Comparison of ENCODE assay signal across 8 mouse cellular contexts in genomic region chr10:58254635-58255175, GRCm38 (mm10). TPM values are rescaled to one million over a fixed set of nuclear protein-coding genes. Genes with fewer than 3 reads are reported as not detected.
A peak's percentile ranks its signal among the peaks of the same experiment; 100 is the strongest.
DNase-seq lines count a peak whose midpoint lies in the region; ATAC-seq and TF ChIP-seq lines count a peak whose summit lies in the region.

No protein-coding gene starts in this region.

- peak overlapping the region; percentile 69 for H3K4me2 ChIP-seq in heart, embryonic 13.5 days
- peak overlapping the region; percentile 57 for H3K4me2 ChIP-seq in forebrain, embryonic 12.5 days
- peak overlapping the region; percentile 82 for H3K4me2 ChIP-seq in liver, embryonic 12.5 days
- peak overlapping the region; percentile 71 for H3K4me2 ChIP-seq in stomach, postnatal 0 days (replicated peaks; ENCODE audit: low read depth)

- no peaks in the 10 kb centered on the region for H3K9me3 ChIP-seq in heart, embryonic 13.5 days
- no peaks in the 10 kb centered on the region for H3K9me3 ChIP-seq in forebrain, embryonic 12.5 days
- no peaks in the 10 kb centered on the region for H3K9me3 ChIP-seq in liver, embryonic 12.5 days (replicated peaks)
- no peaks in the 10 kb centered on the region for H3K9me3 ChIP-seq in stomach, postnatal 0 days (ENCODE audit: control insufficient read depth, low read length)

- H3K9ac ChIP-seq in heart, embryonic 13.5 days, result peak overlapping the region; percentile 89
- H3K9ac ChIP-seq in forebrain, embryonic 12.5 days, result peak overlapping the region; percentile 75; the same call in 1 of the 2 replicates
- H3K9ac ChIP-seq in liver, embryonic 12.5 days, result peak overlapping the region; percentile 85; the same call in 1 of the 2 replicates
- no peak overlapping the region for H3K9ac ChIP-seq in stomach, postnatal 0 days (ENCODE audit: low read length)

- no peak for TF ChIP-seq EP300 in stomach, postnatal 0 days (optimal IDR thresholded peaks at IDR 0.05)

- no peak for DNase-seq in heart, adult 11 months
- DNase-seq in MN1 (ENCODE audit: low spot score), result peak; percentile 39
- no peak for DNase-seq in stomach, postnatal 0 days (ENCODE audit: low spot score)
- DNase-seq in spleen, adult 12 weeks (ENCODE audit: low spot score), result no peak
- no peak for DNase-seq in kidney, postnatal 14 days

- H3K36me3 ChIP-seq in heart, embryonic 13.5 days, result peaks cover 19% of the 10 kb centered on the region
- H3K36me3 ChIP-seq in forebrain, embryonic 12.5 days (replicated peaks), result peaks cover 12% of the 10 kb centered on the region
- peaks cover 16% of the 10 kb centered on the region for H3K36me3 ChIP-seq in liver, embryonic 12.5 days
- peaks cover 3% of the 10 kb centered on the region; the same call in 1 of the 2 replicates for H3K36me3 ChIP-seq in stomach, postnatal 0 days (ENCODE audit: control insufficient read depth, insufficient read depth, low read length)

- H3K27me3 ChIP-seq in heart, embryonic 13.5 days (replicated peaks), result no peaks in the 10 kb centered on the region
- no peaks in the 10 kb centered on the region for H3K27me3 ChIP-seq in forebrain, embryonic 12.5 days
- H3K27me3 ChIP-seq in liver, embryonic 12.5 days (replicated peaks), result no peaks in the 10 kb centered on the region
- no peaks in the 10 kb centered on the region for H3K27me3 ChIP-seq in stomach, postnatal 0 days (ENCODE audit: control insufficient read depth, insufficient read depth, low read length)

- WGBS in heart, embryonic 13.5 days, result 40% methylated on average over 6 of the region's 6 CpGs
- 40% methylated on average over 6 of the region's 6 CpGs for WGBS in forebrain, embryonic 12.5 days
- 24% methylated on average over 6 of the region's 6 CpGs for WGBS in liver, embryonic 12.5 days (ENCODE audit: insufficient replicate concordance)
- WGBS in stomach, postnatal 0 days, result 33% methylated on average over 6 of the region's 6 CpGs

- peak; percentile 10; the same call in 1 of the 2 replicates for ATAC-seq in heart, embryonic 13.5 days (ENCODE audit: extremely low read depth, insufficient number of reproducible peaks, low FRiP score, low TSS enrichment)
- ATAC-seq in forebrain, embryonic 12.5 days (ENCODE audit: low FRiP score), result peak; percentile 24; the same call in 1 of the 2 replicates
- ATAC-seq in liver, embryonic 12.5 days, result 0 out of 2 replicates have a peak, but pooled peaks have one; percentile 13
- ATAC-seq in stomach, postnatal 0 days (ENCODE audit: low FRiP score, low TSS enrichment), result peak; percentile 11

- peak overlapping the region; percentile 75 for H3K4me3 ChIP-seq in heart, embryonic 13.5 days
- peak overlapping the region; percentile 74 for H3K4me3 ChIP-seq in forebrain, embryonic 12.5 days (replicated peaks)
- H3K4me3 ChIP-seq in liver, embryonic 12.5 days, result peak overlapping the region; percentile 88
- H3K4me3 ChIP-seq in stomach, postnatal 0 days (ENCODE audit: low read depth, low read length), result peak overlapping the region; percentile 64

- TF ChIP-seq CTCF in stomach, postnatal 0 days (IDR thresholded peaks at IDR 0.05; ENCODE audit: low read depth), result no peak

- peaks cover 20% of the 10 kb centered on the region for H3K4me1 ChIP-seq in heart, embryonic 13.5 days
- peaks cover 15% of the 10 kb centered on the region for H3K4me1 ChIP-seq in forebrain, embryonic 12.5 days
- H3K4me1 ChIP-seq in liver, embryonic 12.5 days, result peaks cover 18% of the 10 kb centered on the region
- H3K4me1 ChIP-seq in stomach, postnatal 0 days (replicated peaks; ENCODE audit: control insufficient read depth, insufficient read depth), result no peaks in the 10 kb centered on the region

- no peak overlapping the region; the same call in 1 of the 2 replicates for H3K27ac ChIP-seq in heart, embryonic 13.5 days (replicated peaks)
- no peak overlapping the region for H3K27ac ChIP-seq in forebrain, embryonic 12.5 days
- no peak overlapping the region for H3K27ac ChIP-seq in liver, embryonic 12.5 days
- no peak overlapping the region for H3K27ac ChIP-seq in stomach, postnatal 0 days (replicated peaks)

RNA-seq across cellular contexts. Expression of gene Gcc2, which starts 0.6 kb away (rescaled TPM):
- 45.3 and 48.2 TPM in 2 replicates for polyA plus RNA-seq in heart, embryonic 13.5 days (2015; fragmentation: Nextera tagmentation; extraction: Ambion mirVana)
- 61.5 and 62.7 TPM in 2 replicates for polyA plus RNA-seq in forebrain, embryonic 12.5 days (2016; fragmentation: Nextera tagmentation; extraction: Ambion mirVana)
- polyA plus RNA-seq in liver, embryonic 12.5 days (2016; fragmentation: Nextera tagmentation; extraction: Ambion mirVana), result 30.2 and 33.6 TPM in 2 replicates
- polyA plus RNA-seq in stomach, postnatal 0 days (2015; fragmentation: Nextera tagmentation; extraction: Ambion mirVana), result 49.7 and 65.7 TPM in 2 replicates

RNA-seq across cellular contexts. Expression of gene Gm4981, which starts 18.2 kb away (rescaled TPM):
- not detected in 2 replicates for polyA plus RNA-seq in heart, embryonic 13.5 days (2015; fragmentation: Nextera tagmentation; extraction: Ambion mirVana)
- polyA plus RNA-seq in forebrain, embryonic 12.5 days (2016; fragmentation: Nextera tagmentation; extraction: Ambion mirVana), result not detected in 2 replicates
- polyA plus RNA-seq in liver, embryonic 12.5 days (2016; fragmentation: Nextera tagmentation; extraction: Ambion mirVana), result not detected in 2 replicates
- polyA plus RNA-seq in stomach, postnatal 0 days (2015; fragmentation: Nextera tagmentation; extraction: Ambion mirVana), result not detected in 2 replicates

RNA-seq across cellular contexts. Expression of gene Duxf3, which starts 22.2 kb away (rescaled TPM):
- not detected in 2 replicates for polyA plus RNA-seq in heart, embryonic 13.5 days (2015; fragmentation: Nextera tagmentation; extraction: Ambion mirVana)
- polyA plus RNA-seq in forebrain, embryonic 12.5 days (2016; fragmentation: Nextera tagmentation; extraction: Ambion mirVana), result not detected in 2 replicates
- polyA plus RNA-seq in liver, embryonic 12.5 days (2016; fragmentation: Nextera tagmentation; extraction: Ambion mirVana), result not detected in 2 replicates
- 0.67 TPM in 1 of 2 replicates, not detected in the other for polyA plus RNA-seq in stomach, postnatal 0 days (2015; fragmentation: Nextera tagmentation; extraction: Ambion mirVana)

RNA-seq across cellular contexts. Expression of gene AW822073, which starts 30.0 kb away (rescaled TPM):
- polyA plus RNA-seq in heart, embryonic 13.5 days (2015; fragmentation: Nextera tagmentation; extraction: Ambion mirVana), result not detected in 2 replicates
- polyA plus RNA-seq in forebrain, embryonic 12.5 days (2016; fragmentation: Nextera tagmentation; extraction: Ambion mirVana), result not detected in 2 replicates
- polyA plus RNA-seq in liver, embryonic 12.5 days (2016; fragmentation: Nextera tagmentation; extraction: Ambion mirVana), result not detected in 2 replicates
- 0.34 TPM in 1 of 2 replicates, not detected in the other for polyA plus RNA-seq in stomach, postnatal 0 days (2015; fragmentation: Nextera tagmentation; extraction: Ambion mirVana)
